ENCODE assay signal across 12 mouse cellular contexts in the genomic region with DNA sequence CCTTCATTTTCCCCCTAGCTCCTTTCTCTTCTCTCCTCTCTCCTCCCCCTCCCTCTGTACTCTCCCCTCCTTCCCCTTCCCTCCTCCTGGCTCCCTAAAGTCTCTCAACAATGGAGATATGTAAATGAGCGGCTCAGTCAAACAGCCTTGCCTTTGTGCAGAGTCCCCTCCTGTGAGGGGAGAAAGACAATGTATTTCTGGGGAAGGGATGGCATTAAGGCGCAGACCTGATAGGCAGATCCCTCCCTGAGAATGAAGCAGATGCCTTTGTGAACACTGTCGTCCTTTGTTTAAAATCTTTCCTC.
A peak's percentile ranks its signal among the peaks of the same experiment; 100 is the strongest.
DNase-seq lines count a peak whose midpoint lies in the region; ATAC-seq and TF ChIP-seq lines count a peak whose summit lies in the region.
"Had no signal": no experiment of that assay in that cellular context is flagged by ENCODE, and none has a peak within 500 bp of the region (broad histone marks: within the 10 kb centered on the region; RNA-seq: fewer than 3 reads in every experiment).

No protein-coding gene starts in this region.

- ATAC-seq in hindbrain, embryonic 11.5 days (ENCODE audit: low FRiP score): peak; percentile 93
- ATAC-seq in midbrain, embryonic 14.5 days (ENCODE audit: low FRiP score, low TSS enrichment): peak; percentile 89
- no peak for ATAC-seq in liver, postnatal 0 days
- ATAC-seq: inflammation-experienced regulatory T-cells, adult 6 months had no signal

- H3K27me3 ChIP-seq in ES-Bruce4 (ENCODE audit: control insufficient read depth, insufficient read depth, low read length, poor library complexity, severe bottlenecking): no peaks in the 10 kb centered on the region
- H3K27me3 ChIP-seq in hindbrain, embryonic 11.5 days (ENCODE audit: control insufficient read depth, insufficient read depth, low read length): no peaks in the 10 kb centered on the region
- no peaks in the 10 kb centered on the region for H3K27me3 ChIP-seq in midbrain, embryonic 14.5 days (ENCODE audit: control insufficient read depth, insufficient read depth, low read length)
- 0 out of 2 replicates have a peak, but pooled peaks cover 2% of the 10 kb centered on the region for H3K27me3 ChIP-seq in liver, postnatal 0 days (ENCODE audit: insufficient read depth, low read length)
- H3K27me3 ChIP-seq: liver, embryonic 13.5 days; megakaryocyte, embryonic 14.5 days had no signal

- 12% methylated on average over 3 of the region's 3 CpGs for WGBS in hindbrain, embryonic 11.5 days
- WGBS in midbrain, embryonic 14.5 days: 3% methylated on average over 3 of the region's 3 CpGs
- 52% methylated on average over 3 of the region's 3 CpGs for WGBS in liver, postnatal 0 days (ENCODE audit: insufficient replicate concordance)

- TF ChIP-seq POLR2A in ES-Bruce4 (IDR thresholded peaks at IDR 0.05; ENCODE audit: insufficient read depth, low read length): no peak

- H3K4me3 ChIP-seq in ES-Bruce4 (ENCODE audit: low read depth, low read length): no peak overlapping the region
- H3K4me3 ChIP-seq in hindbrain, embryonic 11.5 days (ENCODE audit: low read depth, low read length): no peak overlapping the region
- H3K4me3 ChIP-seq in midbrain, embryonic 14.5 days (replicated peaks; ENCODE audit: low read depth, low read length): no peak overlapping the region
- no peak overlapping the region for H3K4me3 ChIP-seq in liver, postnatal 0 days (ENCODE audit: low read depth, low read length)
- H3K4me3 ChIP-seq: liver, embryonic 13.5 days; megakaryocyte, embryonic 14.5 days had no signal

- H3K27ac ChIP-seq in ES-Bruce4 (ENCODE audit: insufficient read depth, low read length): peak overlapping the region; percentile 55; the same call in 1 of the 2 replicates
- H3K27ac ChIP-seq in hindbrain, embryonic 11.5 days (ENCODE audit: low read depth, low read length): peak overlapping the region; percentile 88
- peak overlapping the region; percentile 71 for H3K27ac ChIP-seq in midbrain, embryonic 14.5 days (replicated peaks; ENCODE audit: low read depth, low read length)
- no peak overlapping the region for H3K27ac ChIP-seq in liver, postnatal 0 days (ENCODE audit: low read depth)
- H3K27ac ChIP-seq: liver, embryonic 13.5 days had no signal

- H3K4me2 ChIP-seq in hindbrain, embryonic 11.5 days (replicated peaks; ENCODE audit: low read depth, low read length): no peak overlapping the region
- H3K4me2 ChIP-seq in midbrain, embryonic 14.5 days (ENCODE audit: low read length): peak overlapping the region; percentile 25; the same call in 1 of the 2 replicates
- H3K4me2 ChIP-seq in liver, postnatal 0 days (ENCODE audit: low read depth, low read length): no peak overlapping the region
- H3K4me2 ChIP-seq: liver, embryonic 13.5 days had no signal

- H3K9me3 ChIP-seq in ES-Bruce4 (replicated peaks; ENCODE audit: control insufficient read depth, insufficient read depth, low read length, poor library complexity, severe bottlenecking): no peaks in the 10 kb centered on the region
- H3K9me3 ChIP-seq in hindbrain, embryonic 11.5 days (ENCODE audit: control insufficient read depth, low read length): no peaks in the 10 kb centered on the region
- H3K9me3 ChIP-seq in midbrain, embryonic 14.5 days (ENCODE audit: control insufficient read depth, low read length): no peaks in the 10 kb centered on the region
- no peaks in the 10 kb centered on the region for H3K9me3 ChIP-seq in liver, postnatal 0 days (ENCODE audit: low read length)
- H3K9me3 ChIP-seq: liver, embryonic 13.5 days had no signal

- peak; percentile 71 for DNase-seq in embryo, embryonic 11 days
- peak; percentile 77 for DNase-seq in hindbrain, embryonic 11.5 days (ENCODE audit: low spot score)
- DNase-seq in midbrain, embryonic 14.5 days: peak; percentile 82
- no peak for DNase-seq in gastrocnemius, adult 18-20 months (ENCODE audit: low spot score)
- DNase-seq in liver, postnatal 0 days: no peak
- DNase-seq in yolk sac, embryonic 10.5 days (ENCODE audit: low spot score): no peak
- no peak for DNase-seq in thymus, postnatal 0 days (ENCODE audit: low spot score)
- DNase-seq: liver, embryonic 13.5 days; right cerebral cortex, postnatal 14 days had no signal

- no peaks in the 10 kb centered on the region for H3K36me3 ChIP-seq in ES-Bruce4 (ENCODE audit: control insufficient read depth, insufficient read depth, low read length, poor library complexity, severe bottlenecking)
- H3K36me3 ChIP-seq in hindbrain, embryonic 11.5 days (ENCODE audit: control insufficient read depth, insufficient read depth, low read length): no peaks in the 10 kb centered on the region
- H3K36me3 ChIP-seq in midbrain, embryonic 14.5 days (ENCODE audit: control insufficient read depth, insufficient read depth, low read length): no peaks in the 10 kb centered on the region
- H3K36me3 ChIP-seq in liver, postnatal 0 days (replicated peaks; ENCODE audit: insufficient read depth, low read length): no peaks in the 10 kb centered on the region
- H3K36me3 ChIP-seq: liver, embryonic 13.5 days had no signal

- peak; percentile 57; the same call in 1 of the 2 replicates for TF ChIP-seq EP300 in ES-Bruce4 (IDR thresholded peaks at IDR 0.05; ENCODE audit: insufficient read depth, low read depth, low read length)
- TF ChIP-seq EP300 in liver, postnatal 0 days (IDR thresholded peaks at IDR 0.05; ENCODE audit: low read depth): no peak

- peaks cover 2% of the 10 kb centered on the region for H3K4me1 ChIP-seq in ES-Bruce4 (ENCODE audit: control insufficient read depth, insufficient read depth, low read length)
- 0 out of 2 replicates have a peak, but pooled peaks cover 3% of the 10 kb centered on the region for H3K4me1 ChIP-seq in hindbrain, embryonic 11.5 days (replicated peaks; ENCODE audit: control insufficient read depth, insufficient read depth, low read length)
- peaks cover 20% of the 10 kb centered on the region for H3K4me1 ChIP-seq in midbrain, embryonic 14.5 days (ENCODE audit: control insufficient read depth, insufficient read depth, low read length)
- no peaks in the 10 kb centered on the region for H3K4me1 ChIP-seq in liver, postnatal 0 days (ENCODE audit: insufficient read depth)
- H3K4me1 ChIP-seq: liver, embryonic 13.5 days; megakaryocyte, embryonic 14.5 days had no signal

- H3K9ac ChIP-seq in ES-Bruce4 (ENCODE audit: low read depth, poor library complexity, severe bottlenecking): no peak overlapping the region
- peak overlapping the region; percentile 47; the same call in 1 of the 2 replicates for H3K9ac ChIP-seq in hindbrain, embryonic 11.5 days (ENCODE audit: low read depth, low read length)
- H3K9ac ChIP-seq in midbrain, embryonic 14.5 days (replicated peaks; ENCODE audit: low read length): no peak overlapping the region; the same call in 1 of the 2 replicates
- H3K9ac ChIP-seq in liver, postnatal 0 days (replicated peaks): no peak overlapping the region
- H3K9ac ChIP-seq: liver, embryonic 13.5 days had no signal

- no peak for TF ChIP-seq CTCF in ES-Bruce4 (IDR thresholded peaks at IDR 0.05; ENCODE audit: low read depth, low read length)
- TF ChIP-seq CTCF in liver, postnatal 0 days (IDR thresholded peaks at IDR 0.05; ENCODE audit: low read depth): no peak

Comparison
In these comparisons a context has a peak if more than half of its experiments do, and no peak if none do; other contexts are left out.
1. DNase-seq: peak in embryo, embryonic 11 days (single experiment), hindbrain, embryonic 11.5 days (single experiment) and midbrain, embryonic 14.5 days (single experiment); none in gastrocnemius, adult 18-20 months (single experiment), liver, postnatal 0 days (single experiment), yolk sac, embryonic 10.5 days (single experiment) and thymus, postnatal 0 days (single experiment).